Mouse (Mus musculus) urinary bladder, postnatal 36 days (tissue): ENCODE data around the gene Pou2f1.

ENCODE experiments used
- DNase-seq, 2 experiments: peaks; one replicate each; pipeline ENCODE4 v3.0.0; 2022; ENCODE audit warnings: low spot score in 2 of 2, mixed read lengths in 1 of 2

Pou2f1 gene

GRCm38 (mm10) chr1:165961676-165962364 is 40.7 kb downstream of the Pou2f1 start:
- no peak for DNase-seq

- no peak for DNase-seq
Observed at GRCm38 (mm10) chr1:165958159-165958558, 44.3 kb downstream of the Pou2f1 start.

- no peak for DNase-seq
Observed at GRCm38 (mm10) chr1:165948214-165948813, 54.2 kb downstream of the Pou2f1 start.

- no peak for DNase-seq
Observed at GRCm38 (mm10) chr1:165943270-165943669, 59.2 kb downstream of the Pou2f1 start.

DNA sequence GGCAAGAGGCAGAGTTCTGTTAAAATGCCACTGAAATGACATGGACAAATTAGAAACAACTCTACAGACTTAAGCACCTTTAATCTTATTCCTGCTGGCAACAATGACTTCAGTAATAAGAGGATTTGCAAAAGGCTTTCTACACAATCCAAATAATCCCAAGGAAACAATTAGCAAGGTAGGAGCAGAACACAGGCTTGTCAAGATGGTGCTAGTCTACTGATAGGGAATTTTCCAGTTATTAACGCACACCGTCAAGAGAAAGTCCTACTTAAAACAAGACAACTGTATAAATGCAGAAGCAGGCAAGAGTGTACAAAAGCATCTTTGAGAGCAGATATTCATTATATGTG is 67.0 kb downstream of the Pou2f1 start:
- no peak for DNase-seq

DNA sequence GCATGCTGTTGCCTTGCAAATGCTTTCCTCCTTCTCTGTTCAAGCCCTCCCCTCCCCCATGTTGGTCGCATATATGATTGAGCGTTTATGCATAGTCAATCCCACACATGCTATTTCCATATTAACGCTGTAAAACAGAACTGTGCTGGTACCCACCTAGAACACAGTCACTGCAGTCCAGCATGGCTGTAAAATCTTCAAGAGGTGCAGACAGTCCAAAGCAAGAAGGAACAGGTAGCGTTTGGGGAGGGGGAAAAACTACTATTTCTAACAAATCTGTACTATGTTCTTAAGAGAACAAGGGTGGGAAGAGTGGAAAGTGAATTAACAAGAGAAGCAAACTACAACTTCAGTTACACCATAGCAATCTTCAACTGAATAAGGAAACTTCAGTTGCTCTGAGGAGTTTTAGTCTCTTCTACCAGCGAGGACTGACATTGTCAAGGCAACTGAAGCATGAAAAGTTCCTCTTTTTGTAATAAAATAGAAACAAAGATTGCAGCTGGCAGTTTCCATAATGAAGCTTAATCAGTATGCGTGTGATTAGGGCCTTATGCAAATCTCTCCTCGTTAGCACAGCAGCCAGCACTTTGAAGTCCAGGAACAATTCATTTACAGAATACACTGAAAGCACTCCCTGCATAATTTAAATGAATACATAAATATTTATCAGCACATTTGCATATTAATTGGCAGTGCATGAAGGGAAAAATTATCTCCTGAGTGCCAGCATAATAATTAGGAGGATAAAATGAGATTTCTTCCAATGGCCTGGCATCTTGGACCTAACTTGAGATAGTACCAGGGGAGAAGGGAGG is 67.6 kb downstream of the Pou2f1 start:
- DNase-seq = no peak

GRCm38 (mm10) chr1:165933915-165934647 is 68.4 kb downstream of the Pou2f1 start:
- no peak for DNase-seq

- no peak for DNase-seq
Observed at GRCm38 (mm10) chr1:165932842-165933241, 69.6 kb downstream of the Pou2f1 start.

DNA sequence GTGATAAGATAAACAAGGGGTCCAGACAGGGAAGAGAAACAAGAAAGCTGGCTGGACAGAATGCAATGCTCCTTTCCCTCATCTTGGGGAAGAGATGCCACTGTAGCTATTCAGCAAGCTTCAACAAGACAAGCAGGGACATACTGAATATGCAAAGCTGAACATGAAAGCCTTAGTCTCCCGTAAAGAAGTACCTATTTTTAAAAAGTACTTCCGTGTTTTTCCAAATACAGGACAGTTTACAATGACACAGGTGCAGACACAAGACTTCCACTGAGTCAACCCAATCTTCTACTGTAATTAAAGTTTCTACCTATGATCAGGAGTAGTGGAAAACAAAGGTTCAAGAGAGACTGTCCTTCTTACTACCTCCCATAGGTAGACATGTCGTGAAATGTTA is 72.0 kb downstream of the Pou2f1 start:
- DNase-seq = no peak

DNA sequence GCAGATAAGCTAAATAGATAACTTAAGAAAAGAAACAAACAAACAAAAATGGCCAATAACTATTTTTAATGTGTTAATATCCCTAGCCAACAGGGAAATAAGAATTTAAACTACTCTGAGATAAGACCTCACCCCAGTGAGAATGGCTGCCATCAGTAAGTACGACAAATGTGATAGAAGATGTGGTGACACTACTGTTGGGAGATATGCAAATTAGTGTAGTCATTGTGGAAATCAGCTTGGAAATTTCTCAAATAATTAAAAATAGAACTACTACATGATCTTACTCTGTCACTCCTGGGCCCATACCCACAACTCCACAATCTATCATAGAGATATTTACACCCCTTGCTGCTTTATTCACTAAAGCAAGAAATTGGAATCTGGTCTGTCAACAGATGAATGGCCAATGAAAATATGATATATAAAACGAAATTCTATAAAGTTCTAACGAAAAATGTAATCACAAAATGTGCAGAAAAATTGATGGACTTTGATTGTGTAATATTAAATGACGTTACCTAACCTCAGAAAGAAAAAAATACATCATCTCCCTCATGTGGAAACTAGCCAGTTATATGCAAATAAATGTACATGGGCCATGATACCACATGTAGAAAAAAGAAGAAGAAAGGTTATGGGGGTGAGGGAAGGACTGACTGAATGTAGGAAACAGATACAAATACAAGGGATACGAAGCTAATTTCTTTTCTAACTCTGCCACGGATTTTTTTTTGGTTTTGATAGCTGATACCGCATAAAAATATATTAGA is 74.8 kb downstream of the Pou2f1 start:
- DNase-seq = no peak

DNA sequence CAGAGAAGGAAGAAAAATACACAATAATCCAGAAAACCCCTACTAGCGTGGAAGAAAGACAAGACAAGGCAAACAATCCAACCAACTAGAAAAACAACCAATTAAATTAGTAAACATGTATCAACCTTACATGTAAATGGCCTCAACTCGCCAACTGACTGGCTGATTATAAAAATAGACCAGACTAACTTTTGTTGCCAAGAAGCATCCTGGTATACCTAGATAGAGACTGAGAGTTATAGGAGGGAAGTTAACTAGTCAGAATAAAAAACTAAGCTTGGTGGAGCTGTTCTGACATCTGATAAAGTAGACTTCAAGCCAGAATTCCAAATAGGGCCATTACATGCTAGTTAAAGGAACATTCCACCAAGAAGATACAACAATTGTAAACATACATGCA is 77.3 kb downstream of the Pou2f1 start:
- DNase-seq = no peak

GRCm38 (mm10) chr1:165922488-165922887 is 80.0 kb downstream of the Pou2f1 start:
- DNase-seq = no peak

DNA sequence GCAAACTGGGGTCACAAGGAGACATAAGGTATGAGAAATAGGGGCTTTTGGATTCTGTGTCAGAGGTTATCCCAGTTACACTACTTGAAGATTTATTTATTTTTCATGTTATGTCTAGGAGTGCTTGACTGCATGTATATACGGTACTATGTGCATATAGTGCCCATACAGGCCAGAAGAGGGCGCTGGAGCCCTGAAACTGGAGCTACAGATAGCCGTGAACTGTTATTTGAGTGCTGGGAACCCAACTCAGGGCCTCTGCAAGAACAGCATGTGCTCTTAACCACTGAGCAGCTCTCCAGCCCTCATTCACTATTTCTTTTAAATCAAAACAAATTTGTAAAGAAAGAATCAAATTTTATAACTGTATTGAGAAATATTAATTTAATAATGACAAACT is 81.5 kb downstream of the Pou2f1 start:
- DNase-seq = no peak

DNA sequence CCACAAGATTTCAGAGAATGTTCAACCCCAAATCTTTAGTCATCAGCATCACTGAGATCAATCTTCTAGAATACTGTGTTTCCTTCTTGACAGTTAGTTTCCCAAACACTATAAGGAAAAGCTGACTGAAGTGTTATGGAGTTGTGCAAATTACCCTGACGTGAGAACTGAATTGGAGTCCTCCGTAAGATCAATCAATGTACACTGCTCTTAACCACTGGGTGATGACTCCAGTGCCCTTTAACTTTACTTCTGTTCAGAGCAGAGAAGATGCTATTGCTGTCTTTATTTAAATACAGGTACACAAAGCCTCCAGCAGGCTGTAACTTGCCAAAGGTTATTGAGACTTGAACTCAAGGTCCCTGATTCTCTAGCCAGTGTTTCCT is 88.1 kb downstream of the Pou2f1 start:
- no peak for DNase-seq

DNA sequence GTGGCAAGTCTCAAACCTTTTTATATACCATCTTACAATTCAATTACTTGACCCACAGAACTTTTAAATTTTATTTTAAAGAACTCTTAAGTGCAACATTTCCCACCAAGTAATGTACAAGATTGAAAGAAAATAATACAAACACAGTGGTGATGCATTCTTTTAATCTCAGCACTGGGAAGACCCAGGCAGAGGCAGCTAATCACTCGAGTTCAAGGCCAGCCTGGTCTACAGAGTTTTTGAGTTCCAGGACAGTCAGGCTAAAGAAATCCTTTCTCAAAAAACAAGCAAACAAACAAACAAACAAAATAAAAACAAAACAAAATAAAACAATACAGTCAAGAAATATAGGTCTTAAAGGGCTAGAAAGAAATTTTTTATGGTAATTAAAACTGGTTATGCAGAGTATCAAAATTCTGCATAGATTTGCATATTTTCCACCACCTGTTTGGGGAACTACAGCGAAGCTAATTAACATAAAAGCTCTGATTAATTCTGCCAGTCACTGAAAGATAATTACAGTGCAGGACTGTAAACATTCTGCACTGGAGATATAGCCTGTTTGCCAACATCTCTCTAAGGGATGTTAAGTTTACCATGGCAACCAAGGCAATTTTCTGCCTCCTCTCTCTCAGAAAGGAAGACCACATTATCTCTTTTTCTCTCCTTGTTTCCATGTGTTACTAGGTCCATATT is 88.6 kb downstream of the Pou2f1 start:
- DNase-seq = no peak

DNA sequence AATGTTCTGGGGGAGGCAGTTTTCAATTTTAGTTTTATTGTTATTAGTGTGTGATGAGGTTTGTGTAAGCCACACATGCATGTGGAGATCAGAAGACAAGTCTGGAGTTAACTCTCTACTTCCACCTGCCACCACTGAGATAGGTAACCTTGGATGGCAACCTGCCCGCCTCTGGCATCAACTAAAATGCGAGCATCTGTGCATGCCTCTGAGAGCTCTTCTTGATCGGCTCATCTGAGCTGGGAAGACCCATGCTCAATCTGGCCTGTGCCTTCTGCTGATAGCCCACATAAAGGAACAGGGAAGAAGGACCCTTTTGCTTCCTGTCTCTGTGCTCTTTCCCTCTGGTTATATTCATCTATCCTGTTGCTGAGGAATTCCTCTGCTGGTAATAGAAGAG is 93.0 kb downstream of the Pou2f1 start:
- DNase-seq = no peak

- DNase-seq = no peak
Observed at GRCm38 (mm10) chr1:165908806-165909205, 93.7 kb downstream of the Pou2f1 start.

DNA sequence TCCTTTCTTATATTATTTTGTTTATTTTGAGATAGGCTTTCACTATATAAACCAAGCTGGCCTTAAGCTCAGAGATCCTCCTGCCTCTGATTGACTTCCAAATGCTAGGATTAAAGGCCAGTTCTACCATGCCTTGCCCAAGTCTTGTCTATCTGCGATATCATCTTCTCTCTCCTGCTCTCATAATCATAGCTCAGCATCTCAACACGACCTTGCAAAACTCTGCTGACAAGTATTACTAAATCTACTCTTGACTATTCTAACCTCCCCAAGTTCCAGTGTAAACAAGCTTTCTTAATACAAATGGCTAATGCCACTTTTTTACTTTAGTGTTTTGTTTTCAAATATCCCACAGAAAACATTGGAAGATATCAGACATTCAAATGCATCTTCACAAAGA is 94.3 kb downstream of the Pou2f1 start:
- no peak for DNase-seq

- DNase-seq = no peak
Observed at GRCm38 (mm10) chr1:165903596-165903995, 98.9 kb downstream of the Pou2f1 start.

GRCm38 (mm10) chr1:165891686-165892085 is 110.8 kb downstream of the Pou2f1 start:
- no peak for DNase-seq
